Mouse (Mus musculus) monocyte, adult 2 months (primary cell): ENCODE measurements around the gene Nras.

Experiments
- DNase-seq, 2 experiments: peaks; one replicate each; pipeline ENCODE4 v3.0.0; 2022; ENCODE audit warnings: low spot score in 2 of 2, low read depth in 1 of 2

Nras gene

DNA sequence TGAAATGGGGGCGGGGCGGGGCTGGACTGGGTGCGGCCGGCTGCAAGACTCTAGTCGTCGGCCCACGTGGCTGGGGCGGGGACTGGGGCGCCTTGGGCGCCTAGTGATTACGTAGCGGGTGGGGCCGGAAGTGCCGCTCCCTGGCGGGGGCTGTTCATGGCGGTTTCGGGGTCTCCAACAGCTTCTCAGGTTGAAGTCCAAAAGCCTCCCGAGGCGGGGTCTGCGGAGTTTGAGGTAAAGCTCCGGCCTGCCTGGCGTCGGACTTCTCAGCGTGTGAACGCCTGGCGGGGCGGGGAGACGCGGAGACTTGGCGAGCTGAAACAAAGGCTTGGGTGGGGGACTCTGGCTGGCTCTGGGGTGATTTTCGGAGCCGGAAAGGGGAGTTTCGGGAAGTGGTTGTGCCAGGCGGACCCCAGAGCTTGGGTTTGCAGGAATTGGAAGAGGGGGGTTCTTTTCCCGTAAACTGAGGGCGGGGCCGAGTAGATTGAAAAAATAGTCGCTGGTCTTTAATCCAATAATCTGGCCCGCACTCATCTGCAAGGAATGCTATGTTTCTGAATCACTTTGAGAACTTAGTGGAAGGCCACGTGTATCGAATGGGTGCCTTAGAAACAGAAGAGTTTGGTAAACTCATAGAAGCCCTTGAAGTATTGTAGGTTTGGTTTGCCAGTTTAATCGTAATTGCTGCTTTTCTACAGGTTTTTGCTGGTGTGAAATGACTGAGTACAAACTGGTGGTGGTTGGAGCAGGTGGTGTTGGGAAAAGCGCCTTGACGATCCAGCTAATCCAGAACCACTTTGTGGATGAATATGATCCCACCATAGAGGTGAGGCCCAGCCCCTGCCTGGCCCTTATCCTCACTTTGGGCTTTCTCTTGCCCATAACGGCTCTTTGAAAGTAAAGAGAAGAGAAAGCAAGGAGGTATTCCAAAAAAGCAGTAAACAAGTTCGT is at the start of gene Nras:
Gene Nras (plus strand): TSS at position 79 of the 951 bp plus-strand sequence.
- DNase-seq: peak; percentile 82 to 91

DNA sequence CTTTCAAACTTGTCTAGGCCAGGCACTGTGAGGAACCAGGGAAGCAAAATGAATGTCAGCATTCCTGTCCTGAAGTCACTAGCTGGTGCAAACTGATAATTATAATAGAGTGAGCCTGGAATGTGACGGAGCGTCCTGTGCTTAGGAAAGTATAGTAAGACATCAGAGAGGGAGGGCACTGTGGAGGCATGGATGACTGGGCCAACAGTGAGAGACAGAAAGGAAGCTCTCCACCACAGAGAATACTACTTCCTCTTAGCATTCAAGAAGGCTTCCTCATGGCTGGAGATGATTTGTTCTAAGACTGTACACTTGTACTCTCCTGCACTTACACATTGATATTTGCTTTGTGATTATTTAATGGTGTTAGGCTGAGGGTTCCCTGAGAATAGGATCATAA is 40.7 kb upstream of the Nras start:
- peak; percentile 33 to 36 for DNase-seq

DNA sequence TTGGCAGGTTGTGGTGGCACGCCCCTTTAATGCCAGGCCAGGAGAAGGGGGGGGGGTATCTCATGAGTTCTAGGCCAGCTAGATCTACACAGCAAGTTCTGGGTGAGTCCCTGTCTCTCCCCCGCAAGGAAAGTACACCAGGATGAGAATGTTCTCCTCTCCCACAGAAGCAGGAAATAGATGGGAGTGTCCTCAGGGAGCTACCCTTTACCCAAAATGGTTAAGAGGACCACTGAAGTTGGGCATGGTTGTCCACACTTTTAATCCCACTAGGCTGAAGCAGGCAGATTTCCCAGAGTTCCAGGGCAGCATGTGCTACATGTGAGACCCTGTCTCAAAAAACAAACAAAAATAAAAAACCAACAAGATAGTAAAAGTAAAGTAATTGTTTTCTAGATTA is 38.6 kb upstream of the Nras start:
- DNase-seq: no peak

DNA sequence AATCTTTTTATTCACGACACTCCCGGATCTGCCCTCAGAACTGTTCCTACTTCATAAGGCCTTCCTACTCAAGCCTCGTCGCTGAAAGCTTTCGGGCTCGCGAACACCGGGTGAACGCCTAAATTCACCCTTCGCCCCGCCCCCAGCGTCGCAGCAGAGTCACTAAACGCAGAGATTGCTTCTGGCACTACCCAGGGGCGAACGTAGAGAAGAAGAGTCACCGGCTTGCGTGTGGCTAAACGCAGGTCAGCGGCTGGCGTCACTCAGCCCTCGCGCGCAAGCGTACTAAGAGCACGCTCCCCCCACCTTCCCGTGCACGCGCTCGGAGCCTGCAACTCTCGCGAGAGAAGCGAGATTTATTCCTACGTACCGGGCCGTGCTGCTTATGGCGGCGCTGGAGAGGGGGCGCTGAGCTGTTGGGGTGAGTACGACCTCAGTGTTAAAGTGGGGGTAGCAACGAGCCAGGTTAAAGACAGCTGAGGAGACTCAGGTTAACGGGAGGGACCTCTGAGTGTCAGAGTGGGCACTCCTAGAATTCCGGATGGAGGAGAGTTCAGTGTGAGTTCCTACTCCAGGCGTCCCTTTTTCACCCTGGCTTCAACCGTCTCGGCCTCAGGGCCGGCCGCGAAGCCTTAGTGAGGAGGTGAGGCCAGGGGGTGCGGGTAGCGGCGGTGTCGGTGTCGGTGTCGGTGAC is 37.7 kb upstream of the Nras start, which contains the start of gene Csde1:
Gene Csde1 (plus strand): TSS at position 178 of the 694 bp plus-strand sequence.
- peak; percentile 95 to 96 for DNase-seq

DNA sequence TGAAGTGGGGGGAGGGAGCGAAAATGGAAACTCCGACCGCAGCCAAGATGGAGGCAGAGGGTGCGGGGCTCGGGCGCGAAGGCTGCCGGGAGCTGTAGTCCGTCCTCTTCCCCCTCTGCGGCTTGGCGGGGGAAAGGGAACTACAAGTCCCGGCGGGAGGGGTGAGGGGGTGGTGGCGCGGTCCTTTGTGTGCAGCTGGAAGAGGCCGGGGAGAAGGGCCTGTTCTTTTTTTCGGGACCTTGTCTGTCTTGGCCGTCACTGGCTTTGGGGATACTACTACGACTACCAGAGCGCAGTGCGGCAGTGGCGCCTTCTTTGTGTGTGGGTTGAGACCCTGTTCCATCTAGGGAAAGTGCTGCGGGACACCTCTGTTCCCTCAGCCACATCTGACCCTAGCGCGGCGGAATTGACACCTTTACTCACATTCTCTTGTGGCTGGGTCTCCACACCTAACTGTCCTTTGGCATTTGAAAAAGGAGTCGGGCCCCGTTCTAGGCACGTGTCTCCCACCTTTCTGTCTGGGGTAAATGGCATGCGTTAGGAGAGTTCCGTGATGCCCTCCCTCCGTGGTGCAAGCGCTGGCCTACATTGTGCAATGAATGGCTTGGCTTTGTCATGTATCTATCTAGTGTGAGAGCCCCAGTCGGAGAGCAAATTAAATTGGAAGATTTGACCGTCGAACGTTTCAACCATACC is 37.0 kb upstream of the Nras start:
- peak; percentile 79 to 88 for DNase-seq

DNA sequence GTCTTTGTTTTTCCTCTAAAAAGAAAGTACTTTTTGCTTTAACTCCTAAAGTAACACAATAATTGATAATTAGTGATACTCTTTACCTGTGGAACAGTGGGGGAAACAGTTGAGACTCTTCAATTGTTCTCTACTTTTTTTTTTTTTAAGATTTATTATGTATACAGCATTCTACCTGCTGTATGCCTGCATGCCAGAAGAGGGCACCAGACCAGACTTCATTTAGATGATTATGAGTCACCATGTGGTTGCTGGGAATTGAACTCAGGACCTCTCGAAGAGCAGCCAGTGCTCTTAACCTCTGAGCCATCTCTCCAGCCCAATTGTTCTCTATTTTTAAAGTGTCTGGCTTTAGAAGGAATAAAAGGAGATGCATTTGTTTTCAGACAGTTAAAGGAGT is 31.9 kb upstream of the Nras start:
- DNase-seq: no peak

DNA sequence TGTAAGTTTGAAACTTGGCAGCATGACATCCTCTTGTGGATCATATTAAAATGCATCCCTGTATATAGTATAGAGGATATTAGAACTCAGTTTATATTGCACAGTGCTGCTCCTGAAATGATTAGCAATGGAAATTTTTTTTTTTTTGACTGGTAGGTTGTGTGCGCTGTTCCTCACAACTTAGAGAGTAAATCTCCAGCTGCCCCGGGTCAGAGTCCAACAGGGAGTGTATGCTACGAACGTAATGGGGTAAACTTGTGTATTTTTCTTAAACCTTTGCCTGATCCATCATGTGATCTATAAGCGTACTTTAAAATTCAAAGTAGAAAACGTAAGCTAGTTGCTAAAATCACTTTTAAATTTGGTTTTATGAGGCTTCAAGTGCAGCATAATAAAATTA is 17.8 kb upstream of the Nras start:
- DNase-seq: no peak

DNA sequence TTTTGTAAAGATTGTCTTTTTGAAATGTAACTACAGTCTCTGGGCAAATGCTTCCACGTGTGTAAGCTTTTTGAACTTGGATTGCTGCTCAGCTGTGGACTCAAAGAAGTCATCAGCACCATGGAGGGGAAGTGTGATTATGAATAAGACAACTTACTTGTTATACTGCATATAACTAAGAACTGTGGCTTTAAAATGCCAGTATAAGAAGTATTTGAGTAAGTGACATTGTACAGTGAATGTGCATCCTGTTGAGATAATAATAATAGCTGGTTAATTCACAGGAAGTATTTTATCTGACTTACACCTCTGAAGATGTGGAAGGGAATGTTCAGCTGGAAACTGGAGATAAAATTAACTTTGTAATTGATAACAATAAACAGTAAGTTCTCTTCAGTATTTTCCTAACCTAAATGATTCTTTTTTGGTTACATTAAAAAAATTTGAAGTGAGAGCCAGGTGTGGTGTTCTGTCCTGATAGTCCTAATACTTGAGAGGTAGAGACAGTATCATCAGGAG is 17.2 kb upstream of the Nras start:
- no peak for DNase-seq

DNA sequence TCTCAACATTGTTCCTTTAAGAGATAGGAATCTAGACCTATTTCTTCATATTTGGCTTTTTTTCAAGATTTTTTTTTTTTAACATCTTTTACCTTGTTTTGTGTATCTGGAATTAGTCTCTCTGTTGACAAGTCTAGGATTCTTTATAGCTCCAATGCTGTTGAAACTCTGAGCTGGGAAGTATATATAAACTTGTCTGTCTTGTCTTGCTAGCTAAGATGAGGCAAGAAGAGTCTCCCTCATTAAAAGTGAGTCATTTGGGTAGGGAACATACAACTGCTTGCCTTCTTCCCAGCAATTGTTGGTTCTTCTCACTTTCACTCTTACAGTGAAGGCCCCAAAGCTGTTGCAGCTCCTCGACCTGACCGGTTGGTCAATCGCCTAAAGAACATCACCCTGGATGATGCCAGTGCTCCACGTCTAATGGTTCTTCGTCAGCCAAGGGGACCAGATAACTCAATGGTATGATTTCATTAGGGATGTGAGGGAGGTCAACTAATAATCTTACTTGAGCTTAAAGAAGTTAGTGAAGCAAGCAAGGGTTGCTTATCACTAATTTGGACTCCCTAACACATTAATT is 2.0 kb upstream of the Nras start:
- DNase-seq: no peak

DNA sequence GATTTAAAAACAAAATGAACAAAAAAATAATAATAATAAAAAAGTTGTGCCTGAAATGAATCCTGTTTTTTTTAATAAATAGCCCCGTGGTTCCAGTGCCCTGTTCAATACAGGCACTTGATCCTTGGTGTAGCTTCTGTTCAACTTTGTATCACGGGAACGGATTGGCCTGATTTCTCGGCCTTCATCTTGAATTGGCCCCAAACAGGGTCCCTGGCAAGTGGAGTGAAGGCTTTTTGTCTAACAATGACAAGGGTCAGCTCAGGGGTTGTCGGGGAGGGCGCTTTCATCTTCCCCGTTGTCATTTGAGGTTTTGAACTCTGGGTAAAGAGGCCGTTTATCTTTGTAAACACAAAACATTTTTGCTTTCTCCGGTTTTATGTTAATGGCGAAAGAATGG is 333 bp upstream of the Nras start:
- DNase-seq: no peak

DNA sequence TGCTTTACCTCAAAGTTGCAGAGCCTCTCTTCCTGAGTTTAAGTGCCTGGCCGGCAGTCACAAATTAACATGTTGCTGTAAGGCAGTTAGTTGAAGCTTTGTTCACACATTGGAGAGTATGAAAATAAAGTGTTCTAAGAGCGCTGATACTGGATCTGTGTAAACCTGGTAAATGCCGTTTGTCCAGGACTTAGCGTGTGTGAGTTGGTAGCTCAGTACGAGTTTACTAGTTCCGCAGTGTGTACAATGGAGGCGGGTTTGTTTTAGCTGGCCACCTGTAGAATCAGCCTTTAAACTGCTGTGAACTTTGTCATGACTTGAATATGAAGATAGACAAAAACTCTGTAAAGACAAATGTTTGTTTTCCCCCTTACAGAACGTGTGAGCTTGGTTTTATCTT is 8.8 kb downstream of the Nras start:
- DNase-seq: no peak

DNA sequence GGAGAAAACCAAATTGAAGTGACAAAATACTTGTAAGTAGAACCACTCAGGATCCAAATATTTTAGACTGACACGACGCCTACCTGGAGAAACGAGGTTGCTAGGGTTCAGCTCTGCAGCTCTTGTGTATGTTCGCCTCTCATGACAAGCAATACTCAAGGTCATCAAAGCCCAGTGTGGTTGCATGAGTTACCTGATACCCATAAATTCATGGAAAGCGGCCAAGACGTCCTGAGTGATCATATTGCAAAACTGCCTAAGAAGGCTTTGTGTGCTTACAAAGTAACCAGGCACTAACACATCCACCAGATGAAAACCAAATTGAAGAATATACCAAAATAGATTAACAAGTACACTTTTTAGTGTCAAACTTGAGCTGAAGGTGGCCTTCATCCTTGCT is 10.9 kb downstream of the Nras start:
- no peak for DNase-seq

DNA sequence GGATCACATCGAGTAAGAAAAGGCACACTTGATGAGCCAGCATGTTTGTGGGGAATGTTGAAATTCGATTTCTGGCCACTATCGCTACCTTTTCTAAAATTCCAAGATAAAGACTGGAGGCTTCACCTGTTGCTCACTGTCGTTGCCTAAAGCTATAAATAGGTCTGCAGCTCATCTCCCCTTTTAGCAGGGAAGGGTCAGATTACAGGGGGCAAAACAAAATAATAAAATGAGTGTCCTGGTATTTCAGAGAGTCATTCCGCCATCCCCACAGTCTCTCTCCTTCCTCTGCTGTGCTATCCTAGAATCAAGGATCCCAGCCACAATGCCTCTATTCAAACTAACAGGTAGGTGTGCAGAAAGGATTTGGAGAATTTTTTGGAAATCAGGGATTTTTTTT is 15.7 kb downstream of the Nras start, which contains the start of gene Ampd1:
Gene Ampd1 (plus strand): TSS at position 244 of the 400 bp plus-strand sequence.
- no peak for DNase-seq

DNA sequence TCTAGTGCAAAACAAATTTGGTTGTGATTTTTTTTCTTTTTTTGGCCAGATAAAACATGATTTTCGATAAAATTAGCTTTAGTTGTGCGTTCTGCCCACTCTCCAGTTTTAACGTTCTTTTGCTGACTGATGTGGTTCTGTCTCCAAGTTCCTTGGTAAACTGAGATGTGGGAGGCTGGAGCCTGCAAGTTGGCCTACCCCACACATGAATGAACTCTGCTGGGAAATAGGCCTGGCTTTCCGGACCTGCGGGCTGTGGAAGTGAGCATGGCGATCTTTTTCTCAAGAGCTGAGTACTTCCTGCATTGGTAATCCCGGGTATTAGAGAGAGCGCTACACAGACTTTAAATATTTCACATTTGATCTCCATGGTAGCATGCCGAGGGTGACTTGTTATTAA is 17.8 kb downstream of the Nras start:
- no peak for DNase-seq

DNA sequence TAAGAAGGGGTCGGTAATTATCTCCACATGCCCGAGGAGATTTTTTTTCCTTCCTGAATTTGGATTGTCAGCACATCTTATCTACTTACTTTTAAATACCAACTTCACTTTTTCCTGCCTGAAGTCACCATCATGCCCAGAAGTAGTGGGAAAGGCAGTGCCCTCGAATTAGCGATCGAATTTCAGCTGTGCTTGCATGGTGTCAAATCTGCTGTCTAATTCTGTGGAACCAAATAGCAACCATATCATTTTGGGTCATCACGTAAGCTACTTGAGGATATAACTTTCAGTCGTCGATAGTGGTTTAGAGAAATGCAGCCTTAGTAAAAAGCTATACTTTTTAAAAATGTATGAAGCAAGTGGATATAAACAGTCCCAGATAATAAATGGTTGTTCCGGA is 18.4 kb downstream of the Nras start:
- no peak for DNase-seq

DNA sequence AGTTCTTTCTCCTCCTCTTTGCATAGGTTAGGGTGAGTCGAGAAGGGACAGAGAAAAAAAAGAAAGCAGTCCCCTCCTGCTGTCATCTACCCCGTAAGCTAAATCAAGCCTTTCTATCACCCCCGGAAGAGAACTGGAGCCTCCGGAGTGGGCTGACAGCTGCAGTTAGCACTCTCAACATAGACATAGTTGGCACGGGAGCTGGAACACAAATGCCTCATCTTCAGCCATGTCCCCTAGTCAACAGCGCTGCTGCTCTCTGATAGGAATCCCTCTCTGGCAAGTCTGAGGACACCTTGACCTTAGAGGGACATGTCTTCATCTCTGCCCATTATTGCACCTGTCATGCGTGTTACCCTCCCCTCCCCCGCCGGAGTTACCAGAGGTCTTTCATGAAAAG is 21.2 kb downstream of the Nras start:
- no peak for DNase-seq

DNA sequence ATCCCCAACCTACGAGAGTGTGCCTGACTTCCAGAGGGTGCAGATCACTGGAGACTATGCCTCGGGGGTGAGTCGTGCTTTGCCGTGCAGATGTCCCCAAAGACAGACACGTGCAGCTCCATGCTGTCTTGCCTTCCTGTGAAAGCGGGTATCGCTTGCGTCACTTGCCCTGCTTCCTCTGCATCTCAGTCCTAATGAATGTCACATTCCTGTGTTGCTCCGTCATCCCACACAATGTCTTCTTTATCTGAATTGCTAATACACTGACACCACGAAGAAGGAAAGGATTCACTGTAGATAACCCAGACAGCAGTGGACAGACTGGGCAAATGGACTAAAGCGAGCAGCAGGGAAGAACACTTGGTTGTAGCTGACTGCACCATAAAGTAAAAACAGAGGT is 23.0 kb downstream of the Nras start:
- DNase-seq: no peak

DNA sequence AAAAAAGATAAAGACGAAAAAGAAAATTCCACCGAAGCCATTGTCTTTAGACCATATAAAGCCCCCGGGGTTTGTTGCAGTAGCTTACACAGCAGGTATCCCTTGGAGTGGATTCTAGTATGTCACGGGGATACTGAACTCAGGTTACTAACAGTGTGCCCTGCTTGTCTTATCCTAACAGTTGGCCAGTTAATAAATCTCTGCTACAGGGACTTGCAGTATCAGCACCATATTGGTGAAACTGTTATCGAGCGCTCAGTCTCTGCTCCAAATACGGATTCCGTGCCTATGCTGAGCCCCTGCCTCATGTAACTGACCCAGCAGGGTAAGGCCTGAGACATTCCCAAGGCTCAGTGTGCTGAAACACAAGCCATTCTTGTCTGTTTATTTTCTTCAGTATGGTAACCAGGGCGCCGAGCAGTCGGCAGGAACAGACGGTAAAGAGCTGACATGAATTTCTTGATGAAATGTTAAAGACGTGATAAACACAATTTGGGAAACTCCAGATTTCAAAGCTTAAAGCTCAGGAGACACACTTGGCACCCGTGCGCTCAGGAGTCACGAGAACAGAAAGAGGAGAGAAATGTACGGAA is 23.9 kb downstream of the Nras start:
- DNase-seq: no peak

DNA sequence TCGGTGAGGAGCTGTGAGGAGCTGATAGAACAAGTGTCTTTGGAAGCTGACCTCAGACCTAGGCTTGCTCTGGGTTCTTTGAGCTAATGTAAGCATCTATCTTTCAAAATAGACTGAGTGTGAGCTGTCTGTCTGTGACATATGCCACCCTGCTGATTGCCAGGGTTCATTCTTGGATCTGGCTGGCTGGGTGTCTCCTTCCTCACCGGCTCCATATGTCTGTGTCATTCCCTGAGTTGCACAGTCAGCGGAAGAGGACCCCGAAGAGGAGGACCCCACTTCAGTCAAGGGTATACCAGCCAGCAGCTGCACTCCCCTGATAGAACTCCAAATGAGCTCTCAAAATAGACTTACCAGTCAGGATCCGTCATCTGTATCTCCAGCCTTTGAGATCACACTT is 24.7 kb downstream of the Nras start:
- no peak for DNase-seq

DNA sequence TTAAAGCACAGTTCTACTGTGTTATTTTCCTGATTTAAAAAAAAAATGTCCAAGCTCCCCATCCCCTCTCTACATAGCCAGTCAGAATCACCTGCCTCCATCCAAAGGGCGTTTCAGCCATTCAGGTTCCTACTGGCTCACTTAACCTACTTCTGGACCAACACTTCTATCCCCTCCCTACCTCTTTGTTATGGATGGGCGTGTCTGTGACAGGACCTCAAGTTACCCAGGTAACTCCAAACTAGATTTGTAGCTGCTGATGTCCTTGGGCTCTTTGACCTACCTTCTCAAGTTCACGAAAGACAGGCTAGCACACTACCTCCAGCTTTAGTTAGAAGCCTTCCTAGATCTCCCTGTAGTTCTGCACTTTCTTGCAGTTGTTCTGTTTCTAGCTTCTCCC is 27.9 kb downstream of the Nras start:
- no peak for DNase-seq

DNA sequence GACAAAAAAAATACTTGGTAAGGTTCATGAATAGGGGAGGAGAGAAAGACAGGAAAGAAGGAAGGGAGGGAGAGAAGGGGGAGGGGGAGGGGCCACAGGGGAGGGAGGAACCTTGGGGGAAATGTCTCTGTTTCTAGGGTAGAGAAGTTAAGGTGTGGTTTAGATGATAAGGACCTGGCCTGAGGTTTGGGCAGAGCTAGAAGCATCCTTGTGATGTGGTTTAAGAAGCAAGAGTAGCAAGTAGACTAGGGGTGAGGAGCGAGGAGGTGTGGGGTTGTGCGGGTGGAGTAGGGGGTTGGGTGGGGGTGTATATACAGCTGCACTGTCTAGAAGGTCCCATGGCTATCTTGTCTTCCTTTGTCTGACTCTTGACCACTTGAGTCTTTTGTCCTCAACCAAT is 33.7 kb downstream of the Nras start:
- DNase-seq: no peak
